Mouse (Mus musculus): ENCODE data around the gene Tnni3. TPM values are rescaled to one million over a fixed set of nuclear protein-coding genes. Genes with fewer than 3 reads are reported as not detected.

Tnni3 gene
- polyA plus RNA-seq, 1 experiment from 2014 or later, result 0.46 TPM

DNA sequence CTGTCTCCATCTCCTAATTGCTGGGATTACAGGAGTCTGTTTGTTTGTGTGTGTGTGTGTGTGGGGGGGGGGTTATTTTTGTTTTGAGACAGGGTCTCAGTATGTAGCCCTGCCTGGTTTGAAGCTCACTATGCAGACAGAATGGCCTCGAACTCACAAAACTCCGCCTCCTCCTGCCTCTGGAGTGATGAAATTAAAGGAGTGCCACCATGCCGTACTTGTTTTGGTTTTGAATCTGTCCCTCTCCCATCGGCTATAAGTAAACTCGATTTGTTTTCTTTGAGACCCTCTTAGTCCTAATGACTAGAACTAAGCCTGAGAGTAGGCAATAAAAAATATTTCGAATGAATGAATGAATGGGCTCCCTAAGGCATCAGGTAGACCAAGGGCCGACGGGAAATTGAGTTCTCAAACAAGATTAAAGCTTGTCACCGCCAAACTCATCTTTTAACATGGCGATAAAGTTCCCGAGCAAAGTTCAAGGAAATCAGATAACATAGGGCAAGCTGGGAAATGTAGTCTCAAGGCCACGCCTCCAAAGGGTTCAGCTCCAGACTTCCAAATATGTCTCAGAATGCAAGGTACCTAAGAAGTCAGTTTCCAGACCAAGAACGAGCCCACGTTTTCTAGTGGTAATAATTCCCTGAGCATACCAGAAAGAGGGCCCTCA is 21.5 kb downstream of the Tnni3 start:
- H3K9ac ChIP-seq (replicated peaks), result peak overlapping the region; percentile 91; the same call in 1 of the 2 replicates
- peak overlapping the region; percentile 69 for H3K4me2 ChIP-seq (ENCODE audit: low read depth, low read length)
- peak overlapping the region; percentile 71 for H3K4me3 ChIP-seq (ENCODE audit: low read depth, low read length)
- H3K27ac ChIP-seq (ENCODE audit: low read depth), result peak overlapping the region; percentile 85; the same call in 1 of the 2 replicates
- peaks cover 2% of the 10 kb centered on the region; the same call in 1 of the 2 replicates for H3K36me3 ChIP-seq (replicated peaks; ENCODE audit: insufficient read depth, low read length)
- DNase-seq (no peak), ATAC-seq (peak; percentile 20)
- H3K4me1 ChIP-seq (ENCODE audit: insufficient read depth), result peaks cover 33% of the 10 kb centered on the region
- no peaks in the 10 kb centered on the region for H3K9me3 ChIP-seq (ENCODE audit: low read length)
- TF ChIP-seq CTCF (IDR thresholded peaks at IDR 0.05; ENCODE audit: low read depth) (no peak), EP300 (IDR thresholded peaks at IDR 0.05; ENCODE audit: low read depth) (no peak)
- no peaks in the 10 kb centered on the region for H3K27me3 ChIP-seq (ENCODE audit: insufficient read depth, low read length)
- WGBS (ENCODE audit: insufficient replicate concordance), result 11% methylated on average over 14 of the region's 14 CpGs

DNA sequence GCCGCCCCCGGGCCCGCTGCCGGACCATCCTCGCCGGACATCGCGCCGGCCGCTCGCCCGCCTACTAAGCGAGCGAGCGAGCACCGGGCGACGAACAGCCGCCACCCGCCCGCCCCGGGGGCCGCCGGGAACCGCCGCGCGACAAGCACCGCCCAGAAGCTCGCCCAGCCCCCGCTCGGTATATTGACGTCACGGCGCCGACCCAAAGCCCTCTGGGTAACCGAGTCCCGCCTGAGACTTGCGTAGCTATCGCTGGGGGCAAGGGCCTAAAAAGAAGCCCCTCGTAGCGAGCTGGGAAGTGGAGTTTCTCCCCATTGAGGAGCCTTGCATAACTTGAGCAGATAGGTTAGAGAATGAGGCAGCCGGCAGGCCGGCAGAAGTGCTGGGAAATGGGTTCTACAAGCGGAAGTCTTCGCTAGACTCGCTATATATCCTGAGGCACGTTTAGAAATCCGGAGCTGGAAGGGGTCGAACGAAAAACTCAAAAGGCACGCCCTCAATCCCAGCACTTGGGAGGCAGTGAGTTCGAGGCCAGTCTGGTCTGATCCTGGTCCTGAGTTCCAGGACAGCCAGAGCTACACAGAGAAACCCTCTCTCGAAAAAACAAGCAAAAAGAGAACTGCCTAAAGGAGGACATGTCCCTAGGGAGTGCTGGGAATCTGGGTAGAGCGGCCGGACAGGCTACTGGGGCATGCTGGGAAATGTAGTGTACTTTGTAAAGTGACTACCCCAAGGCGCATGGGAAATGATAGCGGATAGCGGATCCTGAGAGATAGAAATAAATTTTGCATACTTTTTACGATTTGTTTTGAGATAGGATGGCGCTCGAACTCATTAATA is 22.3 kb downstream of the Tnni3 start, which contains the start of gene Ppp1r12c:
Gene Ppp1r12c, minus strand, starts transcription at position 123 of the 840 bp plus-strand sequence.
- DNase-seq (peak; percentile 96), ATAC-seq (peak; percentile 94)
- under 1% methylated on average over 60 of the region's 62 CpGs for WGBS (ENCODE audit: insufficient replicate concordance)

DNA sequence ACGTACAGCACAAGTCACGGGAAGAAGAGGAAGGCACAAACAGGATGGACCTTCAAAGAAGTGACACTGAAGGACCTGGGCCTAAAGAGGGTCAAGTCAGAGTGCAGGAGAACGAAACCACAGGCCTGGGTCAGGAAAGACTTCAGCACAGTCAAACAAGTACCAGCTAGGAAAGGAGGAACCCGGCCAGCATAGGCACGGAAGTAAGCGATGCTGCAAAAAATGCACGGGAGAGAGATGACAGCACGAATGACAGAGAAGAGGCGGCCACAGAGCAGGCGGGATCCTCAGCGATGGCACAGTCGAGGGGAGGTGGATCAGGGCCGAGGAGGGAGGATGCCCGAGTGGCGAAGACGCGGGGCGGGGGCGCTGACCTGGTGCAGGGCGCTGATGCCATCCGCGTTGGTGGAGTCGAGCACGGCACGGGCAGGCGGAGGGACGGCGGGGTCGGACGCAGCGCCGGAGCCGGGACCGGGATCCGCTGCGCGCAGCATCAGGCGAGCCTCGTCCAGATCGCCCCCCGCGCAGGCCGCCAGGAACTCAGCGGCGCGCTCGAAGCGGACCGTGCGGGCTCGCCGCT is 23.0 kb downstream of the Tnni3 start:
- TF ChIP-seq EP300 (IDR thresholded peaks at IDR 0.05; ENCODE audit: low read depth) (no peak), CTCF (IDR thresholded peaks at IDR 0.05; ENCODE audit: low read depth) (no peak)

More for the DNA sequence above, 22.3 kb downstream of the Tnni3 start, which contains the start of gene Ppp1r12c:
- Histone ChIP-seq H3K4me3 (ENCODE audit: low read depth, low read length) (peak within 1 kb of the TSS; percentile 71), H3K4me2 (ENCODE audit: low read depth, low read length) (peak within 1 kb of the TSS; percentile 69), H3K9me3 (ENCODE audit: low read length) (no peaks in the 10 kb centered on the region), H3K9ac (replicated peaks) (peak within 1 kb of the TSS; percentile 91), H3K27me3 (ENCODE audit: insufficient read depth, low read length) (no peaks in the 10 kb centered on the region), H3K4me1 (ENCODE audit: insufficient read depth) (peaks cover 30% of the 10 kb centered on the region), H3K27ac (ENCODE audit: low read depth) (peak within 1 kb of the TSS; percentile 85), H3K36me3 (replicated peaks; ENCODE audit: insufficient read depth, low read length) (peaks cover 10% of the 10 kb centered on the region)
- no peak for TF ChIP-seq CTCF (IDR thresholded peaks at IDR 0.05; ENCODE audit: low read depth)
- no peak for TF ChIP-seq EP300 (IDR thresholded peaks at IDR 0.05; ENCODE audit: low read depth)

DNA sequence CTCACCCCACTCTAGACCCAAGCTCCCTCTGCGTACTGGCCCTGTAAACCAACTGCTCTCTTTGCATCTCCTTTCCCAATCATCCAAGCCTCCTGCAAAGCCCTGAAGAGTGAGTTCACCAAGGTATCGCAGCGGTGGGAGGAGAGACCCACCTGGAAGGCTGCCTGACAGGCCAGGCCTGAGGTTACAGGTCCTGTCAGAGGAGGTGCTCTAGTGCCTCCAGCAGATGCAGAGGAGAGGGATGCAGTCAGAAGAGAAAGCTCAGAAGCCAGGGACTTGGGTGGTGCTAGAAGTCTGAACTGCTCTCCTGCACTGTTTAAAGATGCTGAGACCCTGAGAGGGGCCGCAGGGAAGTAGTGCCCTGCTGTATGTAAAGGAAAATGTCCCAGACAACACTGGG is 25.0 kb downstream of the Tnni3 start:
- 92% methylated on average over 4 of the region's 4 CpGs for WGBS (ENCODE audit: insufficient replicate concordance)
- peaks cover 29% of the 10 kb centered on the region for H3K36me3 ChIP-seq (replicated peaks; ENCODE audit: insufficient read depth, low read length)
- H3K27me3 ChIP-seq (ENCODE audit: insufficient read depth, low read length), result no peaks in the 10 kb centered on the region
- H3K9me3 ChIP-seq (ENCODE audit: low read length), result no peaks in the 10 kb centered on the region
- no peak for DNase-seq
- H3K4me3 ChIP-seq (ENCODE audit: low read depth, low read length), result no peak overlapping the region
- TF ChIP-seq CTCF (IDR thresholded peaks at IDR 0.05; ENCODE audit: low read depth) (no peak), EP300 (IDR thresholded peaks at IDR 0.05; ENCODE audit: low read depth) (no peak)
- H3K4me2 ChIP-seq (ENCODE audit: low read depth, low read length), result peak overlapping the region; percentile 69; the same call in 1 of the 2 replicates
- H3K27ac ChIP-seq (ENCODE audit: low read depth), result no peak overlapping the region
- H3K4me1 ChIP-seq (ENCODE audit: insufficient read depth), result peaks cover 18% of the 10 kb centered on the region
- ATAC-seq, result no peak
- H3K9ac ChIP-seq (replicated peaks), result 0 out of 2 replicates have a peak overlapping the region, but pooled peaks have one; percentile 35

More for the DNA sequence above, 23.0 kb downstream of the Tnni3 start:
- peak overlapping the region; percentile 91 for H3K9ac ChIP-seq (replicated peaks)
- ATAC-seq (peak; percentile 38), DNase-seq (peak; percentile 64)
- peak overlapping the region; percentile 69 for H3K4me2 ChIP-seq (ENCODE audit: low read depth, low read length)
- WGBS (ENCODE audit: insufficient replicate concordance), result under 1% methylated on average over 42 of the region's 52 CpGs
- H3K27me3 ChIP-seq (ENCODE audit: insufficient read depth, low read length), result no peaks in the 10 kb centered on the region
- H3K27ac ChIP-seq (ENCODE audit: low read depth), result peak overlapping the region; percentile 85
- no peaks in the 10 kb centered on the region for H3K9me3 ChIP-seq (ENCODE audit: low read length)
- peaks cover 18% of the 10 kb centered on the region for H3K36me3 ChIP-seq (replicated peaks; ENCODE audit: insufficient read depth, low read length)
- peak overlapping the region; percentile 71 for H3K4me3 ChIP-seq (ENCODE audit: low read depth, low read length)
- H3K4me1 ChIP-seq (ENCODE audit: insufficient read depth), result peaks cover 30% of the 10 kb centered on the region

DNA sequence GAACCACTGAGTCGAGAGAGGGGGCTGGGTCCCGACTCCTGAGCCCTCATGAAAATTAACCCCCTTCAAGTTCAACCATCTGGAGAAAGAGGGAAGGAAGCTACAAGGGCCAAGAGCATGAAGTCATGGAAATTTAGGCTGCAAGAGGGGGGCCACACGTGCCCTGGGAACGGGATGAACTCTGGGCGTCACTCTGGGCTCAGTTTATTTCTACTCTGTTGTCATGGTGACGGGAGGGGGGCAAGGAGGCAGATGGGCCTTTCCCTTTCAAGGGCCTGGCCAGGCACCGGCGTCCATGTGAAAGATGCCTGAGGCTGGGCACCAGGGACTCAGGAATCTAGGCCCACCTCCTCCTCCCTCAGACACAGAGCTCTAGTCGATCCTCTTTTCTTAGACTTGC is 25.8 kb downstream of the Tnni3 start:
- no peaks in the 10 kb centered on the region for H3K9me3 ChIP-seq (ENCODE audit: low read length)
- peaks cover 31% of the 10 kb centered on the region for H3K36me3 ChIP-seq (replicated peaks; ENCODE audit: insufficient read depth, low read length)
- WGBS (ENCODE audit: insufficient replicate concordance), result 44% methylated on average over 9 of the region's 9 CpGs
- H3K27me3 ChIP-seq (ENCODE audit: insufficient read depth, low read length), result no peaks in the 10 kb centered on the region
- ATAC-seq (no peak), DNase-seq (no peak)
- no peak overlapping the region for H3K27ac ChIP-seq (ENCODE audit: low read depth)
- H3K4me2 ChIP-seq (ENCODE audit: low read depth, low read length), result peak overlapping the region; percentile 22; the same call in 1 of the 2 replicates
- H3K4me1 ChIP-seq (ENCODE audit: insufficient read depth), result peaks cover 14% of the 10 kb centered on the region
- no peak for TF ChIP-seq EP300 (IDR thresholded peaks at IDR 0.05; ENCODE audit: low read depth)
- TF ChIP-seq CTCF (IDR thresholded peaks at IDR 0.05; ENCODE audit: low read depth), result no peak
- 0 out of 2 replicates have a peak overlapping the region, but pooled peaks have one; percentile 9 for H3K9ac ChIP-seq (replicated peaks)
- no peak overlapping the region for H3K4me3 ChIP-seq (ENCODE audit: low read depth, low read length)
